Mouse (Mus musculus): ENCODE results near the gene Hao1. TPM values are rescaled to one million over a fixed set of nuclear protein-coding genes. Genes with fewer than 3 reads are reported as not detected.

The Hao1 gene
- polyA plus RNA-seq, 1 experiment from 2014 or later: not detected

Other genes starting within 250 kb of the Hao1 start
- 12.7 and 26.8 TPM in 2 replicates for gene Tmx4, start 89.8 kb upstream of the Hao1 start, polyA plus RNA-seq (2014; fragmentation: Nextera tagmentation; extraction: Ambion mirVana)
- gene Plcb1, start 231.7 kb upstream of the Hao1 start, polyA plus RNA-seq (2014; fragmentation: Nextera tagmentation; extraction: Ambion mirVana): 34.5 and 34.6 TPM in 2 replicates